Mouse (Mus musculus) stomach, embryonic 15.5 days (tissue): ENCODE data around the gene Cox7b. TPM values are rescaled to one million over a fixed set of nuclear protein-coding genes. Genes with fewer than 3 reads are reported as not detected.
A peak's percentile ranks its signal among the peaks of the same experiment; 100 is the strongest.
"Not testable (repeated sequence)": the region's sequence is repeated elsewhere in the genome, so short reads cannot be mapped to it uniquely, and the experiment has no call there.

Experiments
- ATAC-seq: fragments of 200-750 bp; cut with Nextera tagmentation; 2 replicates; pipeline ENCODE4 v1.8.0; 2017; ENCODE audit warnings: low read depth, moderate number of reproducible peaks, moderate TSS enrichment; ENCODE audit not compliant: insufficient read depth, low FRiP score
- H3K27ac ChIP-seq: fragments of 300-500 bp; sonication (generic); 2 replicates; pipeline ENCODE4 v1.5.1; 2015; ENCODE audit warnings: mild to moderate bottlenecking, inconsistent platforms
- H3K27me3 ChIP-seq: fragments of 300-500 bp; sonication (generic); replicated peaks from 2 replicates; pipeline ENCODE4 v1.6.1; 2015; ENCODE audit warnings: inconsistent platforms
- H3K36me3 ChIP-seq: fragments of 300-500 bp; sonication (generic); 2 replicates; pipeline ENCODE4 v1.6.1; 2015; ENCODE audit warnings: inconsistent platforms
- H3K4me1 ChIP-seq: fragments of 300-500 bp; sonication (generic); 2 replicates; pipeline ENCODE4 v1.6.1; 2015; ENCODE audit warnings: inconsistent platforms
- H3K4me2 ChIP-seq: fragments of 300-500 bp; sonication (generic); 2 replicates; pipeline ENCODE4 v1.6.1; 2015; ENCODE audit warnings: mild to moderate bottlenecking, inconsistent platforms
- H3K4me3 ChIP-seq: fragments of 300-500 bp; sonication (generic); replicated peaks from 2 replicates; pipeline ENCODE4 v1.5.1; 2015; ENCODE audit warnings: inconsistent platforms
- H3K9ac ChIP-seq: fragments of 300-500 bp; sonication (generic); 2 replicates; pipeline ENCODE4 v1.6.1; 2015; ENCODE audit warnings: inconsistent platforms
- H3K9me3 ChIP-seq: fragments of 300-500 bp; sonication (generic); 2 replicates; pipeline ENCODE4 v1.6.1; 2016; ENCODE audit warnings: inconsistent platforms
- WGBS: fragments of 180-500 bp; shearing (Covaris S2); methylation state at CpG from one replicate; pipeline ENCODE4 v1.1.7; 2015; 5-methylcytosine and 5-hydroxymethylcytosine counted together
- polyA plus RNA-seq: library from polyadenylated mRNA; unstranded; fragments of >200 nt; fragmentation: Nextera tagmentation; extraction: Ambion mirVana; gene quantifications from 2 replicates; pipeline ENCODE4 v1.2.1, GENCODE M21; 2015

The Cox7b gene
- 412 and 422 TPM in 2 replicates for polyA plus RNA-seq

DNA sequence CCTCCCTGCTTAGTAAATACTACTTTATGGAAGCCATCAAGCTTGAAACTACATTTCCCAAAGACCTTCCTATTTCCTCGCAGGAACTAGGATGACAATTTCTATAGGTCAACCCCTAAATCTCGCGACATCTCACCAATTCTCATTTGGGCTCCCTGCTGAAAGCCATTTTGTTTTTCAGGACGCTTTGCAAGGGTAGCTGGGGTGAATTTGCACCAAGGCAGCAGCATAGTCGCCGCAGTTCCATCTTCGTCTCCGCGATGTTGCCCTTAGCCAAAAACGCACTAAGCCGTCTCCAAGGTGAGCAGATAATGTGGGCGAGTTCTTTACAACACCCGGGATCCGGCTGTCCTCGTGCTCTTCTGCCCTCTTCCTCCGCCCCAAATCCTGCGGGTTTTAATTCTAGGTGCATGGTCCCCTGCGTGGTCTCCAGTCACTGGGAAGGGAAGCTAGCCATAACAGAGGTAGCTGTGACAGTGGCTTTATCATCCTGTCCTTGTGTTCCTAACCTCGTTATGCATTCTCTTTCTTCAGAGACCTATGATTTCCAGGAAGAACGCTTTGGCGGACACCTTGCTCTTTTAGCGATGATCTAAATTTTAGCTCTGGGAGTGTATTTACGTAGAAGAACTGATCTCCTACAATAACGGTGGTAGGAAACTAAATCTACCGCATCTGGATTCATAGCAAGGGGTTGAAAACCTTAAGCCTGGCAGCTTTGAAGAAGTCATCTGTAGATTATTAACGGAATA is at the start of gene Cox7b:
Cox7b (plus strand) TSS at position 130 of the 752 bp plus-strand sequence.
- H3K9ac ChIP-seq, result peak within 1 kb of the TSS; percentile 49
- H3K4me2 ChIP-seq, result peak within 1 kb of the TSS; percentile 30
- peak; percentile 40; the same call in 1 of the 2 replicates for ATAC-seq
- peak within 1 kb of the TSS; percentile 84 for H3K27ac ChIP-seq
- peak within 1 kb of the TSS; percentile 59 for H3K4me3 ChIP-seq
- no peaks in the 10 kb centered on the region for H3K9me3 ChIP-seq
- H3K4me1 ChIP-seq, result no peaks in the 10 kb centered on the region
- WGBS, result 14% methylated on average over 26 of the region's 26 CpGs
- H3K36me3 ChIP-seq, result no peaks in the 10 kb centered on the region
- H3K27me3 ChIP-seq, result no peaks in the 10 kb centered on the region

- Histone ChIP-seq H3K4me2 (no peak overlapping the region), H3K4me3 (no peak overlapping the region), H3K4me1 (no peaks in the 10 kb centered on the region), H3K27me3 (no peaks in the 10 kb centered on the region), H3K36me3 (0 out of 2 replicates have a peak, but pooled peaks cover 2% of the 10 kb centered on the region), H3K9me3 (no peaks in the 10 kb centered on the region), H3K9ac (no peak overlapping the region), H3K27ac (no peak overlapping the region)
- 70% methylated on average over 1 of the region's 1 CpGs for WGBS
- no peak for ATAC-seq
Measured at GRCm38 (mm10) chrX:106001605-106002004, 13.9 kb upstream of the Cox7b start.

DNA sequence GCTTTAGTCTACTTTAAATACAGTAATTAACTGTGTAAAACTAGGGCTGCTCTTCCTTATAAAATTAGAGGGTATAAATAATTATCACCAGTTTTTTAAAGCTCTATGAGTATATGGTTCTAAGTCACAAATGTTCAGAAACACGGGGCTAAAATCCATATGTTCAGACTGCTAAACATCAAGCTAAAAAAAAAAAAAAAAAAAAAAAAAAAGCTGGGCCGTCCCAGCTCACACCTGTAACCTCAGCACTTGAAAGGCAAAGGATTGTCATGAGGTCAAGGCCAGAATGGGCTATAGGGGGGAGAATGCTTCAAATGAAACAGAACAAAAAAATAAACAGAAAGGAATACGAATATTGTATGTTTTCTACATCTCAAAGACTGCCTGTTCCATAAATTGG is 4.7 kb upstream of the Cox7b start:
- H3K4me1 ChIP-seq, result no peaks in the 10 kb centered on the region
- no peaks in the 10 kb centered on the region for H3K27me3 ChIP-seq
- H3K9ac ChIP-seq, result peak overlapping the region; percentile 48; the same call in 1 of the 2 replicates
- H3K4me2 ChIP-seq, result peak overlapping the region; percentile 39
- WGBS, result 17% methylated on average over 3 of the region's 3 CpGs
- no peaks in the 10 kb centered on the region for H3K9me3 ChIP-seq
- H3K36me3 ChIP-seq, result no peaks in the 10 kb centered on the region
- H3K4me3 ChIP-seq, result peak overlapping the region; percentile 59
- ATAC-seq, result no peak
- H3K27ac ChIP-seq, result no peak overlapping the region

DNA sequence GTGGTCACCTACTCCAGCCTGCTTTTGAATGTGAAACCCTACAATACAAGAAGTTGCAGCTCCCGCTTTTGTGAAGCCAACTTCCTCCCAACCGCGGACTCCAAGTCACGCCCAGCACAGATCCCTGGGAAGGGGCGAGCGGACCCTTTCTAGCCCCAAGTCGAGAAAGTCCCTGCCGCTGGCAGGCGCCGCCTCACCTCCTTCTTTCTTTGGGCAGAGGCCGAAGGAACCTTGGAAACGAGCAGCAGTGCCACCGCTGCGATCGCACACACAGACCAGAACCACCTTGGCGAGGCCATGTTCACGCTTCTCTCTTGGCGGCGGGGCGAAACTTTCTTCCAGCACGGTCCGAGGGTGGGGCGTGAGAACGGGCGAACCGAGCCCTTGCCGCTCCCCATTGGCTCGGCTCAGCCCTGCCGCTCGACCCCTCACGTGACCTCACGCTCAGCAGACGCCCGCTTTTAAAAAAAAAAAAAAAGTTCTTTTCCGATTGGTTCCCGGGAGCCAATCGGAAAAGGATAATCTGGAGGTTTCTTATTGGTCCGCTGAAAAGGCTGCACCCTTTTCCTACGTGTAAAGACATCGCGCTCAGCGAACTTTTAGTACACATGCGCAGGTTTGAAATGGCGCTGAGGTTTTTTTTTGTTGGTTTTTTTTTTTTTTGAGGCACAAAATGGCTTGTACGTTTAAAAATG is 3.9 kb upstream of the Cox7b start, which contains the start of gene Magt1:
Magt1 (minus strand) TSS at position 442 of the 695 bp plus-strand sequence.
- Histone ChIP-seq H3K4me2 (peak within 1 kb of the TSS; percentile 50), H3K9me3 (no peaks in the 10 kb centered on the region), H3K4me1 (no peaks in the 10 kb centered on the region), H3K27me3 (no peaks in the 10 kb centered on the region), H3K27ac (peak within 1 kb of the TSS; percentile 93), H3K9ac (peak within 1 kb of the TSS; percentile 48; the same call in 1 of the 2 replicates), H3K4me3 (peak within 1 kb of the TSS; percentile 59), H3K36me3 (no peaks in the 10 kb centered on the region)
- 20% methylated on average over 45 of the region's 45 CpGs for WGBS
- peak; percentile 94 for ATAC-seq

GRCm38 (mm10) chrX:106012559-106012958 is 2.9 kb upstream of the Cox7b start:
- 74% methylated on average over 3 of the region's 3 CpGs for WGBS
- no peaks in the 10 kb centered on the region for H3K36me3 ChIP-seq
- no peaks in the 10 kb centered on the region for H3K9me3 ChIP-seq
- H3K4me2 ChIP-seq, result peak overlapping the region; percentile 50
- H3K27ac ChIP-seq, result peak overlapping the region; percentile 77
- H3K4me3 ChIP-seq, result peak overlapping the region; percentile 27; the same call in 1 of the 2 replicates
- H3K4me1 ChIP-seq, result no peaks in the 10 kb centered on the region
- H3K27me3 ChIP-seq, result no peaks in the 10 kb centered on the region
- no peak overlapping the region for H3K9ac ChIP-seq
- no peak for ATAC-seq

DNA sequence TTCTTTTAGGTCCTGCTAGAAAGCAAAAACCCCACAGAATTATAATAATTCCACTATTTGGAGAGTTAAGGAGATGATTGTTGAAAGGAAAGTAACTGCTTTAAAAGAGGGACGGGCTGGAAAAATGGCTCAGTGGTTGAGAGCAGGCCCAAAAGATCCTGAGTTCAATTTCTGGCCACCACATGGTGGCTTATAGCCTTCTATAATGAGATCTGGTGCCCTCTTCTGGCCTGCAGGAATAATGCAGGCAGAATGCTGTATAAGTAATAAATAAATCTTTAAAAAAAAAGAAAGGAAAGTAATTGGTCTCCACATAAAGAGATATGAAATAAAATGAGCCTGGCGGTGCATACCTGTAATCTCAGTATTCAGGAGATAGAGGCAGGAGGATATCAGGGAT is 2.3 kb upstream of the Cox7b start:
- no peaks in the 10 kb centered on the region for H3K9me3 ChIP-seq
- H3K27me3 ChIP-seq, result no peaks in the 10 kb centered on the region
- no peak overlapping the region for H3K27ac ChIP-seq
- H3K9ac ChIP-seq, result no peak overlapping the region
- H3K36me3 ChIP-seq, result no peaks in the 10 kb centered on the region
- no peak overlapping the region for H3K4me3 ChIP-seq
- ATAC-seq, result no peak
- H3K4me1 ChIP-seq, result no peaks in the 10 kb centered on the region
- 32% methylated on average over 2 of the region's 2 CpGs for WGBS
- no peak overlapping the region for H3K4me2 ChIP-seq

GRCm38 (mm10) chrX:106014741-106015377 is 641 bp upstream of the Cox7b start:
- H3K9ac ChIP-seq, H3K27me3 ChIP-seq, H3K4me3 ChIP-seq, H3K36me3 ChIP-seq, ATAC-seq, H3K9me3 ChIP-seq, H3K27ac ChIP-seq, H3K4me1 ChIP-seq: not testable (repeated sequence)
- WGBS, result 69% methylated on average over 2 of the region's 2 CpGs
- H3K4me2 ChIP-seq, result 0 out of 2 replicates have a peak overlapping the region, but pooled peaks have one; percentile 16

- Histone ChIP-seq H3K4me1 (no peaks in the 10 kb centered on the region), H3K27ac (no peak overlapping the region), H3K27me3 (no peaks in the 10 kb centered on the region), H3K9me3 (no peaks in the 10 kb centered on the region), H3K4me2 (peak overlapping the region; percentile 21; the same call in 1 of the 2 replicates), H3K36me3 (no peaks in the 10 kb centered on the region), H3K9ac (no peak overlapping the region), H3K4me3 (no peak overlapping the region)
- 81% methylated on average over 3 of the region's 3 CpGs for WGBS
- no peak for ATAC-seq
Measured at GRCm38 (mm10) chrX:106017102-106017501, 1.6 kb downstream of the Cox7b start.

DNA sequence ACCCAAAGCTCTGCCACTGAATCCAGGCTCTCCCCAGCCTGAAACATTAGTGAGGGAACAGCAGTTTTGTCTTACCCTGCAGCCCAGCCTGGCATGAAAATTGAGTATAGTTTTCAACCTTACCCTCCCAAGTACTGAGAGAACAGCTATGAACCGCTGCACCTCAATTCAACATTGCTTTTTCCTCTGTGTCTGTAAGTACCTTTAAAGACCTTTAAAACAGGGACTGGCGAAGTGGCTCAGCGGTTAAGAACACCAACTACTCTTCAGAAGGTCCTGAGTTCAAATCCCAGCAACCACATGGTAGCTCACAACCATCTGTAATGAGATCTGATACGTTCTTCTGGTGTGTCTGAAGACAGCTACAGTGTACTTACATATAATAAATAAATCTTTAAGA is 2.0 kb downstream of the Cox7b start:
- H3K27ac ChIP-seq, result no peak overlapping the region
- H3K4me2 ChIP-seq, result no peak overlapping the region
- H3K4me1 ChIP-seq, result no peaks in the 10 kb centered on the region
- no peaks in the 10 kb centered on the region for H3K27me3 ChIP-seq
- no peaks in the 10 kb centered on the region for H3K36me3 ChIP-seq
- no peak overlapping the region for H3K9ac ChIP-seq
- ATAC-seq, result no peak
- WGBS, result 88% methylated on average over 4 of the region's 4 CpGs
- no peak overlapping the region for H3K4me3 ChIP-seq
- H3K9me3 ChIP-seq, result no peaks in the 10 kb centered on the region

- peak within 1 kb of the TSS; percentile 52 for H3K4me3 ChIP-seq
- no peaks in the 10 kb centered on the region for H3K36me3 ChIP-seq
- H3K9me3 ChIP-seq, result no peaks in the 10 kb centered on the region
- peak within 1 kb of the TSS; percentile 65 for H3K27ac ChIP-seq
- H3K4me1 ChIP-seq, result no peaks in the 10 kb centered on the region
- H3K9ac ChIP-seq, result peak within 1 kb of the TSS; percentile 46; the same call in 1 of the 2 replicates
- WGBS, result 10% methylated on average over 36 of the region's 36 CpGs
- H3K4me2 ChIP-seq, result peak within 1 kb of the TSS; percentile 48
- peak; percentile 98 for ATAC-seq
- no peaks in the 10 kb centered on the region for H3K27me3 ChIP-seq
Measured at GRCm38 (mm10) chrX:106026418-106027342, 11.2 kb downstream of the Cox7b start, which contains the start of gene Atp7a. Gene Atp7a (plus strand): TSS chrX:106027276.

- H3K27me3 ChIP-seq, result no peaks in the 10 kb centered on the region
- no peaks in the 10 kb centered on the region for H3K4me1 ChIP-seq
- no peaks in the 10 kb centered on the region for H3K36me3 ChIP-seq
- H3K4me2 ChIP-seq, result peak overlapping the region; percentile 43
- no peak for ATAC-seq
- peak overlapping the region; percentile 65 for H3K27ac ChIP-seq
- H3K9ac ChIP-seq, result peak overlapping the region; percentile 46; the same call in 1 of the 2 replicates
- H3K9me3 ChIP-seq, result no peaks in the 10 kb centered on the region
- 18% methylated on average over 8 of the region's 8 CpGs for WGBS
- peak overlapping the region; percentile 52 for H3K4me3 ChIP-seq
Measured at GRCm38 (mm10) chrX:106027343-106027674, 11.8 kb downstream of the Cox7b start.
